Mouse (Mus musculus) ES-Bruce4 (cell line): ENCODE data around the gene Myom1. TPM values are rescaled to one million over a fixed set of nuclear protein-coding genes. Genes with fewer than 3 reads are reported as not detected.
"Not testable (repeated sequence)": the region's sequence is repeated elsewhere in the genome, so short reads cannot be mapped to it uniquely, and the experiment has no call there.

ENCODE experiments used
- H3K27ac ChIP-seq: 2 replicates; pipeline ENCODE4 v1.5.1; 2012; ENCODE audit warnings: low read length, inconsistent platforms; ENCODE audit not compliant: insufficient read depth
- H3K27me3 ChIP-seq: 2 replicates; pipeline ENCODE4 v1.6.1; 2012; ENCODE audit warnings: mild to moderate bottlenecking, low read length, inconsistent platforms; ENCODE audit not compliant: control insufficient read depth, poor library complexity, insufficient read depth, severe bottlenecking
- H3K36me3 ChIP-seq: 2 replicates; pipeline ENCODE4 v1.6.1; 2012; ENCODE audit warnings: inconsistent platforms, mild to moderate bottlenecking, low read length, moderate library complexity; ENCODE audit not compliant: control insufficient read depth, poor library complexity, insufficient read depth, severe bottlenecking
- H3K4me1 ChIP-seq: one replicate; pipeline ENCODE4 v1.8.1; 2011; ENCODE audit warnings: low read length; ENCODE audit not compliant: control insufficient read depth, insufficient read depth
- H3K4me3 ChIP-seq: 2 replicates; pipeline ENCODE4 v1.5.1; 2011; ENCODE audit warnings: low read depth, mild to moderate bottlenecking, low read length
- H3K9ac ChIP-seq: 2 replicates; pipeline ENCODE4 v1.6.1; 2012; ENCODE audit warnings: low read depth, mild to moderate bottlenecking, inconsistent platforms; ENCODE audit not compliant: poor library complexity, severe bottlenecking
- H3K9me3 ChIP-seq: replicated peaks from 2 replicates; pipeline ENCODE4 v1.6.1; 2012; ENCODE audit warnings: mild to moderate bottlenecking, low read length, inconsistent platforms; ENCODE audit not compliant: control insufficient read depth, poor library complexity, insufficient read depth, severe bottlenecking
- CTCF ChIP-seq: IDR thresholded peaks from one replicate; pipeline ENCODE4 v1.8.1; 2011; ENCODE audit warnings: low read depth, low read length
- EP300 ChIP-seq: IDR thresholded peaks from 2 replicates; pipeline ENCODE4 v1.6.1; 2011; ENCODE audit warnings: low read depth, low read length; ENCODE audit not compliant: insufficient read depth
- POLR2A ChIP-seq: IDR thresholded peaks from one replicate; pipeline ENCODE4 v1.8.1; 2011; ENCODE audit warnings: low read length; ENCODE audit not compliant: insufficient read depth
- polyA plus RNA-seq: library from polyadenylated mRNA; stranded (reverse); fragments of >200 nt; gene quantifications from 2 replicates; pipeline ENCODE4 v1.2.4, GENCODE M21; 2011; ENCODE audit warnings: low read depth; ENCODE audit not compliant: missing spikeins, insufficient read depth, insufficient read length

Gene Myom1
- polyA plus RNA-seq, 1 experiment: 2.3 TPM

DNA sequence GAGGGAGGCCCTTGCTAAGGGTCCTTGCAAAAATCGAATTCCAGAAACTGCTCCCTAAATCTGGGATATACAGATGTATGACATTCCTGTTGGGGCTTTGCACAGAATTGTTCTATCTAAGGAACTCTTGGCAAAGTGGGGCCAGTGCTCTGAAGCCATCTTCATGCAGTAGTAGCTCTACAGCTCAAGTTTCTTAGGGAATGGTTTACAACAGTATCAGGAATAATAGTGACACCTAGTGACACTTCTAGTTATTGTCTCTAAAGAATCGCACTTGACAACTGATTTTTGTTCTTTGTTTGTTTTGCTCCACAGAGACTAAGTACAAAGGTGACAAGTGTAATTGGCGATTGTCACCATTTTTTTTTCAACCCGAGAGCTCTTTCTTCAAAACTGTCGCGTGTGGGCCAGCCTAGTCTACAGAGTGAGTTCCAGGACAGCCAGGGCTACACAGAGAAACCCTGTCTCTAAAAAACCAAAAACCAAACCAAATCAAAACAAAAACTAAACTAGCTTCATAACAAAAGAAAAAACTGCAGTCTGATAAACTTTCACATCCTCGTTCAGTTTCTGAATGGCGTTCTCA lies 33.7 kb upstream of the Myom1 start:
- Histone ChIP-seq H3K27ac (no peak overlapping the region), H3K9ac (no peak overlapping the region), H3K4me1 (no peaks in the 10 kb centered on the region), H3K36me3 (peaks cover 2% of the 10 kb centered on the region; the same call in 1 of the 2 replicates), H3K4me3 (no peak overlapping the region), H3K27me3 (no peaks in the 10 kb centered on the region), H3K9me3 (no peaks in the 10 kb centered on the region)
- TF ChIP-seq POLR2A (no peak), EP300 (no peak), CTCF (peak; percentile 3)

DNA sequence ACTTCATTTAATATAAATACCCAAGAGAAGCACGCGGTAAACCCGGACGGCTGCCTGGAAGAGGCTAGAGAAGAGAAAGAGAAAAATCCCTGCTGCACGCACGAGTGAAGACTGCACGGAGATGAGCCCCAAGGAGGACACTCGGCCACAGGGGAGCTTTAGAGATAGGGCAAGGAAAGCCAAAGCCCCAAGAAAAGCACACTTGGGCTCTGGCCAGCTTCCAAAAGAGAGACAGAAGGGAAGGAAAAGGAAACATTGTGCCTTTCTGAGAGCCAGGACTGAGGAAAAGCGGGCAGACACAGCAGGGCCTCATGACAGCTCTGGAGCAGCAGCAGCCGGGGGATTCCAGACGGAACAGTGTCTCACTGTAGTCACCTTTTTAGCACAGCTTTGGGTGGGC lies 31.2 kb upstream of the Myom1 start:
- no peaks in the 10 kb centered on the region for H3K4me1 ChIP-seq
- no peak overlapping the region for H3K27ac ChIP-seq
- TF ChIP-seq CTCF (no peak), POLR2A (no peak), EP300 (no peak)
- H3K4me3 ChIP-seq: no peak overlapping the region
- H3K27me3 ChIP-seq: no peaks in the 10 kb centered on the region
- H3K9ac ChIP-seq: peak overlapping the region; percentile 18; the same call in 1 of the 2 replicates
- H3K36me3 ChIP-seq: peaks cover 21% of the 10 kb centered on the region
- H3K9me3 ChIP-seq: no peaks in the 10 kb centered on the region

- TF ChIP-seq CTCF (no peak), POLR2A (no peak), EP300 (no peak)
- Histone ChIP-seq H3K9me3 (no peaks in the 10 kb centered on the region), H3K27me3 (no peaks in the 10 kb centered on the region), H3K27ac (no peak overlapping the region), H3K36me3 (peaks cover 24% of the 10 kb centered on the region), H3K9ac (no peak overlapping the region), H3K4me1 (no peaks in the 10 kb centered on the region), H3K4me3 (no peak overlapping the region)
Observed at GRCm38 (mm10) chr17:70973398-70973797, 29.0 kb upstream of the Myom1 start.

DNA sequence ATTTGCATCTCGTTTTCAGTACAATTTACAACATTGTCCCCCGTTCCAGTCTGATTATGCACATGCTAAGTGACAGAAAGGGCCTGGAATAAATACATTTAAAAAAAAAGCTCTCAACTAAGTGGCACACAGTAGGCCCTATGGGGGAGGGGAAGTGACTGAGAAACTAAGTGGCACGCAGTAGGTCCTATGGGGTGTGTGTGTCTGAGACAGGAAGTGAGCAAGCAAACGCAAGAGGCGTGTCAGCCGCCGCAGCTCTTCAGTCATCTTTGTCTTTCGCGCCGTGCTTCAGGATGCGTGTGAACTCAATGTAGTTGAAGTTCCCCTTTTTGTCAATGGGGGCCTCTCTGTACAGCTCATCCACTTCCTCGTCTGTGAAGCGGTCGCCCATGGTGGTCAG lies 28.4 kb upstream of the Myom1 start:
- not testable (repeated sequence) for H3K27me3 ChIP-seq, H3K4me3 ChIP-seq, H3K27ac ChIP-seq, H3K9me3 ChIP-seq, H3K9ac ChIP-seq, H3K4me1 ChIP-seq
- H3K36me3 ChIP-seq: peaks cover 24% of the 10 kb centered on the region

GRCm38 (mm10) chr17:70977799-70978198 lies 24.6 kb upstream of the Myom1 start:
- Histone ChIP-seq H3K4me1 (no peaks in the 10 kb centered on the region), H3K27ac (no peak overlapping the region), H3K36me3 (peaks cover 41% of the 10 kb centered on the region)

GRCm38 (mm10) chr17:70979345-70980223 lies 22.8 kb upstream of the Myom1 start:
- Histone ChIP-seq H3K27ac (no peak overlapping the region), H3K27me3 (no peaks in the 10 kb centered on the region), H3K36me3 (peaks cover 37% of the 10 kb centered on the region), H3K9ac (no peak overlapping the region), H3K4me1 (no peaks in the 10 kb centered on the region), H3K9me3 (no peaks in the 10 kb centered on the region), H3K4me3 (no peak overlapping the region)
- peak; percentile 10 for TF ChIP-seq CTCF
- TF ChIP-seq POLR2A: no peak

More at GRCm38 (mm10) chr17:70977799-70978198, 24.6 kb upstream of the Myom1 start:
- no peak overlapping the region for H3K9ac ChIP-seq
- H3K27me3 ChIP-seq: no peaks in the 10 kb centered on the region
- TF ChIP-seq CTCF (peak; percentile 49), EP300 (no peak), POLR2A (no peak)
- no peak overlapping the region for H3K4me3 ChIP-seq
- H3K9me3 ChIP-seq: no peaks in the 10 kb centered on the region
